Mouse (Mus musculus) C2C12 (cell line): ENCODE data around the gene Polk.

ENCODE experiments used
- CTCF ChIP-seq: IDR thresholded peaks from one replicate; pipeline ENCODE4 v1.5.1; 2011; ENCODE audit not compliant: control insufficient read depth, insufficient read depth, insufficient read length
- MYOG ChIP-seq: IDR thresholded peaks from one replicate; pipeline ENCODE4 v1.6.1; 2011; ENCODE audit not compliant: control insufficient read depth, insufficient read length; ENCODE audit errors: extremely low read depth
- USF1 ChIP-seq: IDR thresholded peaks from one replicate; pipeline ENCODE4 v1.6.1; 2011; ENCODE audit warnings: low read depth, mild to moderate bottlenecking, control low read depth, moderate library complexity

- TF ChIP-seq USF1 (no peak), CTCF (no peak), MYOG (no peak)
Measured at GRCm38 (mm10) chr13:96499891-96500290, 42.5 kb downstream of the Polk start.
